Mouse (Mus musculus) lung, adult 2 months (tissue): Measurements from ENCODE around the gene Mphosph9.

Experiments
- CTCF ChIP-seq: fragments of 200-500 bp; IDR thresholded peaks from 2 replicates; pipeline ENCODE4 v1.5.1; 2011; ENCODE audit warnings: mild to moderate bottlenecking, low read length, control low read depth; ENCODE audit not compliant: insufficient read depth
- POLR2A ChIP-seq: fragments of 200-500 bp; IDR thresholded peaks from 2 replicates; pipeline ENCODE4 v1.6.1; 2011; ENCODE audit warnings: low read depth, mild to moderate bottlenecking, control low read depth, low read length, borderline replicate concordance; ENCODE audit errors: extremely low read depth

- no peak for TF ChIP-seq CTCF
- TF ChIP-seq POLR2A: peak; percentile 20; the same call in 1 of the 2 replicates
Observed at GRCm38 (mm10) chr5:124221037-124221735, 106.6 kb downstream of the Mphosph9 start.
